Mouse (Mus musculus): ENCODE results near the gene Tsx. TPM values are rescaled to one million over a fixed set of nuclear protein-coding genes. Genes with fewer than 3 reads are reported as not detected.
"Not testable (repeated sequence)": the region's sequence is repeated elsewhere in the genome, so short reads cannot be mapped to it uniquely, and the experiment has no call there.

Gene Tsx
- total RNA-seq (2021) = under 1 TPM in 1 of 2 experiments, not detected in 1; 0.47 TPM

GRCm38 (mm10) chrX:103414167-103414566, at the start of gene Tsx:
Gene Tsx, plus strand, starts transcription at chrX:103414467.
- DNase-seq (ENCODE audit: extremely low spot score in 1 of 2, low spot score in 1 of 2) = no peak

DNA sequence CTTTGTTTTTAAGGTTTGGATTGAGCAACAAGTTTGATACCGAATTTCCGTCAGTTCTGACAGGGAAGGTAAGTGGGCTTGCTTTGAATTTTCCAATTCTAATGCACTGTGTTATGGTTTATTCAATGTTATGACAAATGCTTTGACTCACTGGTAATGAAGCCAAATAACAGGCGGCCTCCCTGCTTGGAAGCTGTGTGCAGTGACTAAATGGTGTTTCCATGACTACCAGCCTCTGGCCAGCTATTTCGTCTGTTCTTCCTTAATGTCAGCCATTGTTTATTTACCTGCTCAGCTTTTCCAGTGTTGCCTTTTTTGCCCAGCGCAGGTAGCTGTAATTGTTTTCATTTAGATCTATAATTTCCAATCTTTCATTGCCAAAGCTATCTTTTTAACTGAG, 48.1 kb upstream of the Tsx start:
- DNase-seq (ENCODE audit: extremely low spot score in 1 of 2, low spot score in 1 of 2) = no peak

DNA sequence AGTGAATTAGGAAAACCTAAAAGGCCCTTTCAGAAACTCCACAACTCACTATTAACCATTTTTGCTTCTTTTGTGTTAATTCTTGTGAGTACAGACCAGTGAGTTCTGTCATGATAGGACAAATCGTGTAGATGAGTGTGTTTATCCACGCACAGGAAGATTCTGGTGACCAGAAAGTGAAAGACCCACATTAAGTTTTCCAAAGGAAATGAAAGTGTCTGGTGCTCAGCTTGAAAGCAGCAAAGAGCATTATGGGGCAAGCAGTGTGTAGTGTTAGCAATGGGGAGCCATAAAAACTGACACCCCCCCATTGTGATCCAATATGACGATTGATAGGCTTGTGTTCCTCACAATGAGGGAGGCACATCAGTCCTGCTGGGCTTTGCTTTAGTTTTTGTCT, 45.6 kb upstream of the Tsx start:
- no peak for DNase-seq (ENCODE audit: extremely low spot score in 1 of 2, low spot score in 1 of 2)

DNA sequence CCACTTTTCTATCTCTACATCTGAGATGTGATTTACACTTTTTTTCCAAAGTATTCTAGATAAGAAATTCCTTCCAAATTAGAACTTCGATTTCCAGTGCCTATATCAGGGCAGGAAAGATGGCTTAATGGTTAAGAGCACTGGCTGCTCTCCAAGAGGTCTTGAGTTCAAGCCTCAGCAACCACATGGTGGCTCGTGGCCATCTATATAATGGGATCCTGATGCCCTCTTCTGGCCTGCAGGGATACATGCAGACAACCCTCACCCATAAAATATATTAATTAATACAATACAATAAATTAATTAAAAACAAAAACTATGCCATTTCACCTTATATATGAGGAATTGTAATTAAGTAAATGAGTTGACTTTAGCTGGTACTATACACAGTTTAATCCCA, 43.0 kb upstream of the Tsx start:
- no peak for DNase-seq (ENCODE audit: extremely low spot score in 1 of 2, low spot score in 1 of 2)

DNA sequence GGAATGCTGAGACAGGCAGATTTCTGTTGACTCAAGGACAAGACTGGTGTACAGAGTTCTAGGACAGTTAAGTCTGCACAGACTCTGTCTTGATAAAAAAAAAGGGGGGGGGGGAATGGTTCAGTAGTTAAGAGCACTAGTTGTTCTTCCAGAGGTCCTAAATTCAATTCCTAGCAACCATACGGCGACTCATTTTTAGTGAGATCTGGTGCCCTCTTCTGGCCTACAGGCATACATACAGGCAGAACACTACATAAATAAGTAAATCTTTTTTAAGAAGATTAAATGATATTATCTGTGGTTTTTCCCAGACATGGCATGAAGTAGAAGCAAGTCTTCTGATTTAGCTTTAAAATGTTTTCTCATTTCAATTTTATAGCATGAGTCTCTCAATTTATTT, 42.6 kb upstream of the Tsx start:
- DNase-seq (ENCODE audit: extremely low spot score in 1 of 2, low spot score in 1 of 2) = no peak

- DNase-seq (ENCODE audit: extremely low spot score in 1 of 2, low spot score in 1 of 2) = no peak
Measured at GRCm38 (mm10) chrX:103374250-103374649, 40.0 kb upstream of the Tsx start.

- no peak for DNase-seq (ENCODE audit: extremely low spot score in 1 of 2, low spot score in 1 of 2)
Measured at GRCm38 (mm10) chrX:103384528-103384927, 29.7 kb upstream of the Tsx start.

DNA sequence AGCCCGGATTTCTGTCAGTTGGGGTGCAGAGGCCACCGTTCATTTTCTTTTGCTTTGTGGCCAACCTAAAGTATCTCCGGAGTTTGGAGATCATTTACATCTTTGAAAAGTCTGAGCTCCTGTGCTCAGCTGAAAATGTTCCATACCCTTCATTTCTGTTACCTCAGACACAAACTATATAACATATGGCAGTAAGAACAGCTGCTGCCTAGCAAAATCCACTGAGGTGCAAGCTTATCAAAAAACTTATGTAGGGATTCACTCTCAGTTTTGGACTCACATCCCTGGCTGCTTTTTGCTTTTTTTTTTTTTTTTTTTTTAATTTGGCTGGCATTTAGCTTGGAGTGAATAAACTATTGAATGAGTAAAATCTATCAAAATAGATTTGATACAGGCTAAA, 26.1 kb upstream of the Tsx start:
- no peak for DNase-seq (ENCODE audit: extremely low spot score in 1 of 2, low spot score in 1 of 2)

GRCm38 (mm10) chrX:103393841-103394240, 20.4 kb upstream of the Tsx start:
- no peak for DNase-seq (ENCODE audit: extremely low spot score in 1 of 2, low spot score in 1 of 2)

DNA sequence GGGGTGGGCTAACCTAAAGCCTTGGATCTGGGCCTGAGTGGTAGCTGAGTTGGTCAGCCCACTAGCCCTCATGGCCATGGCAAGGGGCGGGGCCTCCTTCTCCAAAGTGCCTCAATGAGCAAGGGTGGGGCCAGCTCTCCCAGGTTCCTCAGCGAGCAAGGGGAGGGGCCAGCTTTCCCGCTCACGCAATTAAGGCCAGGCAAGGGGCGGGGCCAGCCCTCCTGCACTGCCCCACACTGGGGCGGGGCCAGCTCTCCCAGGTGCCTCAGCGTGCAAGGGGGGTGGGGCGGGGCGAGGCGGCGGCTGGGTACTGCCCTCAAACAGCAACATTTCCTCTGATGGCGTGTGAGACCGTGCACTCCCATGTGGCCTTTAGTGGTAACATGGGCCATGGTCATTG, 9.2 kb upstream of the Tsx start:
- DNase-seq (ENCODE audit: extremely low spot score in 1 of 2, low spot score in 1 of 2) = no peak

DNA sequence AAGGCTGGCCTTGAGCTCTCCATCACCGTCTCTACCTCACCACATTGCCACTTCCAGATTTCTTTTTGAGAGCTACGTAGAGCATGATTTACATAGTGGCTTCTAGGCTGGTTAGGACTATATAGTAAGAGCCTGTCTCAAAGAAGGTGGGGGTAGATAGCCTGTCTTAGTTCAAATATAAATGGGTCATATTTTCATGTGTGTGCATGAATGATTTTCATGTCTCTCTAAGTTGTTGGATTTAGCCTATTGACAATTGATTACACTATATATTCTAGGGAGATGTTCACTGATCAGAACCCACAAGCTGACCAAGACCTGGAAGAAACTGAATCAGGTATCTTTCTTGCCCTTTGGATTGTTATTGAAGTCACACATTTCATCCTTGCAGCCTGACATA, 7.4 kb downstream of the Tsx start, which contains the start of gene Gm26992:
Gene Gm26992 (plus strand): TSS at position 301 of the 400 bp plus-strand sequence.
- DNase-seq (ENCODE audit: extremely low spot score in 1 of 2, low spot score in 1 of 2) = no peak

GRCm38 (mm10) chrX:103427677-103428076, 13.4 kb downstream of the Tsx start:
- DNase-seq (ENCODE audit: extremely low spot score in 1 of 2, low spot score in 1 of 2) = no peak

- no peak for DNase-seq (ENCODE audit: extremely low spot score in 1 of 2, low spot score in 1 of 2)
Measured at GRCm38 (mm10) chrX:103432293-103432692, 18.0 kb downstream of the Tsx start.

GRCm38 (mm10) chrX:103438023-103438422, 23.8 kb downstream of the Tsx start:
- no peak for DNase-seq (ENCODE audit: extremely low spot score in 1 of 2, low spot score in 1 of 2)

DNA sequence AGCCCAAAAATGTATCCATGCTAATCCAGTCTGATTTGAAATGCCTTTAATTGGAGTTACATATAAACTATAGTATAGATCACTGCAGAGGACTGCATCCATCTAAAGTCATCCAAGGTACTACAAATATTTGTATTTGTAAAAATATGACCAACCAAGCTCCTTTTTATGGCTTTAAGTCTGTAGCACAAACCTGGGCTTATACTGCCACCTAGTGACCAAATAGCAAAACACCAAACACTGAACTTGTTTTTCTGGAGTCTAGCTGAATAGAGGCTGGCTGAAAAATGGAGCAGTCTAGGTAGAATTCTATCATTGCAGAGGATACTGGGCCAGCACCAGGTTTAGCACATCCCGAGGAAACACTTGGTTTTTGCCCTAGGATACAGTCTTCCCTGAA, 26.5 kb downstream of the Tsx start:
- DNase-seq (ENCODE audit: extremely low spot score in 1 of 2, low spot score in 1 of 2) = no peak

- DNase-seq (ENCODE audit: extremely low spot score in 1 of 2, low spot score in 1 of 2) = no peak
Measured at GRCm38 (mm10) chrX:103443755-103444154, 29.5 kb downstream of the Tsx start.

GRCm38 (mm10) chrX:103447539-103448169, 33.4 kb downstream of the Tsx start:
- DNase-seq (ENCODE audit: extremely low spot score in 1 of 2, low spot score in 1 of 2) = peak in 1 of 2 experiments; percentile 24

- DNase-seq (ENCODE audit: extremely low spot score in 1 of 2, low spot score in 1 of 2) = not testable (repeated sequence)
Measured at GRCm38 (mm10) chrX:103448429-103448828, 34.2 kb downstream of the Tsx start.

DNA sequence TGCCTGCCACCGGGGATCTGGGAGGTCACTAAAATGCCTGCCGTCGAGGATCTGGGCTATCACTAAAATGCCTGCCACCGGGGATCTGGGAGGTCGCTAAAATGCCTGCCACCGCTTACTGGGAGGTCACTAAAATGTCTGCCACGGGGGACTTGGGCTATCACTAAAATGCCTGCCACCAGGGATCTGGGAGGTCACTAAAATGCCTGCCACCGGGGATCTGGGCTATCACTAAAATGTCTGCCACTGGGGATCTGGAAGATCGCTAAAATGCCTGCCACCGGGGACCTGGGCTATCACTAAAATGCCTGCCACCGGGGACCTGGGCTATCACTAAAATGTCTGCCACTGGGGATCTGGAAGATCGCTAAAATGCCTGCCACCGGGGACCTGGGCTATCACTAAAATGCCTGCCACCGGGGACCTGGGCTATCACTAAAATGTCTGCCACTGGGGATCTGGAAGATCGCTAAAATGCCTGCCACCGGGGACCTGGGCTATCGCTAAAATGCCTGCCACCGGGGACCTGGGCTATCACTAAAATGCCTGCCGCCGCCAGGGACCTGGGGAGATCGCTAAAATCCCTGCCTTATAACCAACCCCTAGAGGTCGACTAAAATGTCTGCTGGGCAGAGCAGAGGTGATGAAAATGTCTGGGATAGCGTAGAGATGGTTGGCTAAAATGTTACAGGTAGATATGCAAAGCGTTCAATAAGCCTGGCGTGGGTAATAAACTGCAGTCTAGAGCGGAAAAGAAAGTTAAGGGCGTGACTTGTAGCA, 34.9 kb downstream of the Tsx start:
- DNase-seq (ENCODE audit: extremely low spot score in 1 of 2, low spot score in 1 of 2) = not testable (repeated sequence)

- DNase-seq (ENCODE audit: extremely low spot score in 1 of 2, low spot score in 1 of 2) = no peak
Measured at GRCm38 (mm10) chrX:103452815-103453214, 38.5 kb downstream of the Tsx start.

- DNase-seq (ENCODE audit: extremely low spot score in 1 of 2, low spot score in 1 of 2) = peak in 1 of 2 experiments; percentile 23
Measured at GRCm38 (mm10) chrX:103460056-103460455, 45.8 kb downstream of the Tsx start.

DNA sequence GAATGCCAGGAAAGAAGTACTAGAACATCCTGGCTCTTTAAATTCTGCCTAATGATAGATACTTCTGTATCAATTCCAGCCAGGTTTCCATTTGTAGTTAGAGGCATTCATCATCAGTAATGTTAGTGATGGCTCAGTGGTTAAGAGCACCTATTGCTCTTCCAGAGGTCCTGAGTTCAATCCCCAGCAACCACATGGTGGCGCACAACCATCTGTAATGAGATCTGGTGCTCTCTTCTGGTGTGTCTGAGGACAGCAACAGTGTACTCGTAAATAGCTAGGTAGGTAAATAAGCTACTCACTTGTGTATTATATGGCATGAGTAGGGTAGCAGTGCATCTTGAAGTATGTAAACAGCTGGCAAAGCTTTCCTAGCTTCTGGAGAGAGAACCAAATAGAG, 54.7 kb downstream of the Tsx start:
- DNase-seq (ENCODE audit: extremely low spot score in 1 of 2, low spot score in 1 of 2) = no peak
